Mouse (Mus musculus) left cerebral cortex, adult 2 months (tissue): Measurements from ENCODE around the gene Trak2. TPM values are rescaled to one million over a fixed set of nuclear protein-coding genes. Genes with fewer than 3 reads are reported as not detected.
"Not testable (repeated sequence)": the region's sequence is repeated elsewhere in the genome, so short reads cannot be mapped to it uniquely, and the experiment has no call there.

Source experiments
- DNase-seq, 2 experiments: peaks; one replicate each; pipeline ENCODE4 v3.0.0; 2021 to 2022; ENCODE audit warnings: low spot score in 2 of 2, mixed read lengths in 1 of 2; ENCODE audit errors: extremely low spot score in 1 of 2
- H3K27ac ChIP-seq: fragments of 200-600 bp; 2 replicates; pipeline ENCODE4 v1.8.1; 2022
- H3K4me3 ChIP-seq: fragments of 200-600 bp; 2 replicates; pipeline ENCODE4 v1.8.1; 2022
- CTCF ChIP-seq: fragments of 200-600 bp; IDR thresholded peaks from 2 replicates; pipeline ENCODE4 v1.8.1; 2022; ENCODE audit warnings: antibody characterized with exemption, mild to moderate bottlenecking, moderate library complexity
- intact Hi-C: fragments of 180-260 bp; cut with DNase I; formaldehyde crosslinking; loops from one replicate; pipeline ENCODE4 v1.15.1; 2025
- total RNA-seq, 2 experiments: library from RNA; stranded (reverse); gene quantifications; 2 replicates each; pipeline ENCODE4 v1.2.3; 2021

The Trak2 gene
- total RNA-seq, 2 experiments from 2014 or later = 134 to 136 TPM

DNA sequence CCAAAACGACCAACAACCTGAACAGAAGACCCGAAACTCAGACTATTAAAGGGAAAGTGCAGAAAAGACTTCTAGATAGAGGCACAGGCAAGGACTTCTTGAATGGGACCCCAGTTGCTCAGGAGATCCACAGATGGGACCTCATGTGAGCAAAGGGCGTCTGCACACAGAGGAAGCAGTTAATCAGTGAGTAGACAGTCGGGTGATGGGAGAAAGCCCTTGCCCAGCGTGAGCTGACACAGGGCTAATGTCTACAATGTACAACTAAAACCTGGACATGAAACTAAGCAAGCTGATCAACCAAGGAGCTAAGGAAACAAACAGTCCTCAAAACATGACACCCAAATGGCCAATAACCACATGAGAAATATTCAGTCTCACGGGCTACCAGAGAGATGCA is 55.7 kb downstream of the Trak2 start:
- DNase-seq = no peak
- Histone ChIP-seq H3K4me3 (no peak overlapping the region), H3K27ac (no peak overlapping the region)
- intact Hi-C loops = loop anchor here (10.0 kb wide), 1 partner anchor 197 kb away; no protein-coding TSS in a partner anchor
- TF ChIP-seq CTCF = no peak

DNA sequence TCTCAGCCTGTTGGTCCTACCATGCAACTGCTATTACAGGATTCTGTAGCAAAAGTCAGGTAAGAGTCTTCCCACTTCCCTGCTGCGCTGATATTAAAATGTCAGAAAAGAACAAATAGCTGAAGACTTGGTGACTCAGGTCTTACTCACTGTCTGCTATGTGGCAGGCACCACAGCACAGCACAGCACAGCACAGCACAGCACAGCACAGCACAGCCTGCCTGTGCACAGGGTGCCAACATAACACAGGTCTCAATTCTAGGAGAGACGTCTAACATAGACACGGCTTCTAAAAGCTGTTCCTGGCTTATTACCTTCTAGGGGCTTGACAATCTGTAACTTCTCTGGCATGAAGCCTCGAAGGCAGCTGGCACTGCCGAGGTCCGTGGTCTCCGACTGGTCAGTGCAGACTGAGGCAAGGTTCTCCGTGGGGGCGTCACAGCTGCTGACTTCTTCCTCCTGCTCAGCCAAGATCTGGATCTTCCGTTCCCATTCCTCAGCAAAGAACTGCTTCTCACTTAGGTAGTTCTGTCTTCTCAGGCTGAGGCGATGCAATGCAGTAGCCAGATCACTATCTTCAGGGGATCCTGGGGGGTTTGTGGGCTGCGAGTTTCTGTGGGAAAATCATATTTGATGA is 63.5 kb downstream of the Trak2 start:
- intact Hi-C loops = loop anchor here (5.0 to 10.0 kb wide), 2 partner anchors 83 to 205 kb away; no protein-coding TSS in a partner anchor
- peak in 1 of 2 experiments; percentile 25 for DNase-seq
- no peak overlapping the region for H3K4me3 ChIP-seq
- TF ChIP-seq CTCF = no peak
- H3K27ac ChIP-seq = 0 out of 2 replicates have a peak overlapping the region, but pooled peaks have one; percentile 6

DNA sequence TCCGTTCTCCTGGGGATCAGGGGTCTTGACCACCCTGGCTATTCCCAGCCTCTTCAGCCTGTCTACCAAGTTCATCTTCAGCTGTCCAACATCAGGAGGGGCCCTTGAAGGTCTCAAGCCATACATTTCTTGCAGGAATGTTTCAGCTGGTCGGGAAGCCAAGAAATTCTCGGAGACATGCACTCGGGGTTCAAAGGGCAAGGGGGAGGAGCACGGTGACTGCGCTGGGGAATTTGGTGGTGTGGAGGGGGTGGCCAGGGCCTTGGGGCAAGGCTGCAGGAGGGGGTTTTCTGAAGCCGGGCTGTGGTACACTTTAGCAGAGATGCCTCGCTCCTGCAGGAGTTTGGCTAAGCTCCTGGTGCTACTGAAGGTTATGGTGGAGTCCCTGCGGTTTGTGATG is 69.5 kb downstream of the Trak2 start:
- no peak overlapping the region for H3K27ac ChIP-seq
- no peak for TF ChIP-seq CTCF
- intact Hi-C loops = no loop called here
- DNase-seq = no peak
- no peak overlapping the region for H3K4me3 ChIP-seq

DNA sequence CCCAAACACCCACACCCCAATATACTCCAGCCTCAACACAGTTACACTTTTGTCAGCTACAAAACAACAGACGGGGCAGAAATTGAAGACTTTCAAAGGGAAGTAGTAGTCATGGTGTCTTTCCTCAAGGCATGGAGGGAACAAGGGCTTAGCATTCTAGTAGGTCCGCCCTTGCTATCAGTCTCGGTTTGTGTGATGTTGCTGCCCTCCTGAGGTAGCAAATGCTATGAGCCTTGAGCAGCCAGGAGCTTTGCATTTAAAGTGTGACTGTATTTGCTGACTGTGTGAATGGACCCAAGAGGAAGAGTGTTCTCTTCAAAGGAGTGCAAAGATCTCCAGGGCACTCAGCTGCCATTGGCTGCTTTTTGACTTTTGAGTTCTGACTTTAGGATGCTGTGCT is 75.7 kb downstream of the Trak2 start:
- peak; percentile 44 for TF ChIP-seq CTCF
- not testable (repeated sequence) for DNase-seq, H3K4me3 ChIP-seq, H3K27ac ChIP-seq
- intact Hi-C loops = loop anchor here (2.0 kb wide), 1 partner anchor 127 kb away; no protein-coding TSS in a partner anchor

DNA sequence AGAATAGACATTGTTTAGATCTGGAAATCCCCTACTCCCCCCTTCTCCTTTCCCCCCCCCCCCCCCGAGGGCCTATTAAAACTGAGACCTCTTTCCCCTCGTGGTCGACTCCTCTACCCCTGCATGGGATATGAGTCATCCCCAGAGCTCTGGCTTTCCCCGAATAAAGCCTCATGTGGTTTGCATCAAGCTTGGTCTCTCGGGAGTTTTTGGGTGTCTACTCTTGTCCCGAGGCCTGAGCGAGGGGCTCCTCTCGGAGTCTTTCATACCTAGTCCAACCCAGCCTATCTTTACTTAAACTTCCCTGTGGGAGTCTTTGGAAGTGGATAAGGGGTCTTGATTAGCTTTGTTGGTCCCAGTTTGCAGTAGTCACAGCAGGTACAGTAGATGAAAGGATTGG is 80.8 kb downstream of the Trak2 start:
- H3K4me3 ChIP-seq, intact Hi-C loops, DNase-seq, H3K27ac ChIP-seq: not testable (repeated sequence)

DNA sequence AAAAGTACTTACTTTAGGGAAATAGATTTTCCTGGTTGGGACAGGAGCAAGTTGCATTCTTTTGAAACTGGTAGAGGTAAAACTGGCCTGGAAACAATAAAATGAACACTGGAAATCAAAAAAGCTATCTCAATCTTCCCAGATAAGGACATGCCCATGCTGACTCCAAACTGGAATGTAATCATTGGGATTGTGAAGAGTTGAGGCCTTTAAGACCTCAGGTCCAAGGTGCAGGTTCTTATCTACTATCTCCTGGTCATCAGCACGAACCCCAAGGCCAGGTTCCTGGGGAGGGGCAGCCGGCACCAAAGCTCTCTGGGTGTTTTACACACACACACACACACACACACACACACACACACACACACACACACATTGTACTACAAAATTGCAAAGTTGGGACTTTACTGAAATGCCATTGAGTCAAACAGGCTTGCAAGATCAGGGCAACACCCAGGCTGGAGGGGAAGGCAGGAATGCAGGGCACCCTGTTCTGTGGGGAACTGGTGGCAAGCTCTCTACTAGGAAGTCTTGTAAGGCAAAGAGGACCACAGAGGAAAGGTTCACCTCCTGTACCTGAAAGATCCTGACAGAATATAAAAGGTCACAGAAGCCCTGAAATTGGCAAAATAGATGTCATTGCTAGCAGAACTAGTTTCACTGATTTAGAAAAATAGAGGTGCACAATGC is 81.6 kb downstream of the Trak2 start:
- H3K4me3 ChIP-seq, intact Hi-C loops, DNase-seq, H3K27ac ChIP-seq: not testable (repeated sequence)

DNA sequence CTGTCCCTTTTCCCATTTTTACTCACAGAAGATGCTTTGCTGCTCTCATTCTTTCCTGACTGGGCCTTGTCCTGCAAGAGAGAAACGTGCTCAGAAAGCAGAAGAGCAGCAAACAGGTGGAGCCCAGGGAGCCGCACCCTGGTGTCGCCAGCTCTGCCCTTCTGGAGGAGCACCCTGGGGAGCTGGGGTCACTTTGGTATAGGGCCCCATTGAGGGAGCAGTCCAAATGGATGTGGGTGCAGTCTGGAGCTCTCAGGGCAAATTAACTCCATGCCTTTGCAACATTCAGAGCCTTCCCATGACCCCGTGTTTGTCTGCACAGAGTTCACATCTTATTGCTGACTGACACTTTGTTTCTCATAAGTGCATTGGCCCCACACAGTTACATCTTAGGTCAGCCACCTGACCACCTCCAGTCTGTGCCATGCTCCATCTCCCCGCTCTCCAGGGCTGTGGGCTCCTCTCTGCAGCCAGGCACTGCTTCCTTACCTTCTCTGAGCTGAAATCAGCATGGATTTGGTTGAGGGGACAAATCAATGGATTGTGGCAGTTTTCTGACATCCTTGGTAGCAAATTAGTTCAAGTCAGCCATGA is 82.4 kb downstream of the Trak2 start:
- DNase-seq, intact Hi-C loops, H3K27ac ChIP-seq, H3K4me3 ChIP-seq: not testable (repeated sequence)

DNA sequence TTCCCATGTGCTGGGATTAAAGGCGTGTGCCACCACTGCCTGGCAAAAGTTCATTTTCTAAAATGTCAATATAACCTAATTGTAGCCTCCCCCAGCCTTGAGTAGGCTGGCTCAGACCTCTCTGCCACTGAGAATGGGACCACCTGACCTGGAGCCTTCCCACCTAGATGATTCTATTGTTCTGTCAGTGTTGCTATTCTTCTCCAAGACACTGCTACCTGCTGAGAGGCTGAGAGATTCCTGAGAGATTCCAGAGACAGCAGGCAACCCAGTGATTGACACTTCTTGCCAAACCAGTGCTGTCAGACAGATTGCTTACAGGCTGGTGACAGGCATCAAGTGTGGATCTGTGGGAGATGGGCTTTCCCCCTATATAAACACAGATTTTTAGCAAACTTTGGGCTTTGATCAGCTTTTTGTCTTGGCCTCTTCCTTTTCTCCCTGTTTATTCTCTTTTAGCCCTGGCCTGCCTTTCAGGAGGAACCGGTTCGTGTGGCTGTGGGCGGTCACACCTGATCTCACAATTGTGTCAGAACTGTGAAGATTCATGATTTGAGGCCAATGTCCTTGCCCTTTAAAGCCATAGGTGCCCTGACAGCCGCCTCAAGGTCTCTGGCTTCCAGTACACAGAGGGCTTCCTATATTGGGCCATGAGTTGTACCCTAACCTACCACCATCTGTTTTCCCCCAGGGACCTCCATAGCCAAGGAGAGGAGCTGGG is 83.2 kb downstream of the Trak2 start:
- DNase-seq = no peak
- Histone ChIP-seq H3K27ac (no peak overlapping the region), H3K4me3 (no peak overlapping the region)
- intact Hi-C loops = no loop called here
- no peak for TF ChIP-seq CTCF

DNA sequence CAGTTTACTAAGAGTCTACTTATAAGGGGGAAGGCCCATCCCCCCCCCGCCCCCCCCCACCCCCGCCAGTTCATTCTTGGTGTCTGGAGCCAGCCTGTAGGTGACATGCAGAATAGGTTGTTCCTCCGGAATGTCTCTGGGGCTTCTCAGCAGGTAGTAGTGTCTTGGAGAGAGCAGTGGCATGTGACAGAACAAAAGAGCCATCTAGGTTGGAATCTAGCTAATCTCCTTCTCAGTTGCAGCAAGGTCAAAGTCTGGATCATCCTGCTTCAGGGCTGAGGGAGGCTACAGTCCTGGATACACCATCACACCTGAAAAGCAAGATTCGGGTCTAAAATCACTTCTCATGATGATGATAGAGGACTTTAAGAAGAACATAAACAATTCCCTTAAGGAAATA is 87.6 kb downstream of the Trak2 start:
- H3K4me3 ChIP-seq = no peak overlapping the region
- no peak for DNase-seq
- TF ChIP-seq CTCF = no peak
- H3K27ac ChIP-seq = no peak overlapping the region
- intact Hi-C loops = no loop called here

DNA sequence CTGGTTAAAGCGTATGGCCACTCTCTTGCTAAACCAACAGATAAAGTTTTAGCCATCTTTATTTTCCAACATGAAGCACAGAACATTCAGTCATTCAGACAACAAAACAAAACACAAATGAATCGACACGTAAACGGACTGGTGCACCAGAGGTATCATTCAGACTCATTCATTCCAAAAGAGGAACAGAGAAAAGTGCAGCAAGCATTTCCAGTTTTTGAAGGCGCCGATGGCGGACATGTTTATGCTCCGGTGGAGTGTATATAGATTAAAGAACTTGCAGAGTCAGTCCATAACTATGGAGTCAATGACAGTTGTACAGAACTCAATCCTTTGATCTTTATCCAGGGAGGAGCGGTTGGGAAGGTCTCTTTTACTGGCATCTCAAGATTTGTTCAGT is 90.0 kb downstream of the Trak2 start:
- intact Hi-C loops, DNase-seq, H3K27ac ChIP-seq, H3K4me3 ChIP-seq: not testable (repeated sequence)

DNA sequence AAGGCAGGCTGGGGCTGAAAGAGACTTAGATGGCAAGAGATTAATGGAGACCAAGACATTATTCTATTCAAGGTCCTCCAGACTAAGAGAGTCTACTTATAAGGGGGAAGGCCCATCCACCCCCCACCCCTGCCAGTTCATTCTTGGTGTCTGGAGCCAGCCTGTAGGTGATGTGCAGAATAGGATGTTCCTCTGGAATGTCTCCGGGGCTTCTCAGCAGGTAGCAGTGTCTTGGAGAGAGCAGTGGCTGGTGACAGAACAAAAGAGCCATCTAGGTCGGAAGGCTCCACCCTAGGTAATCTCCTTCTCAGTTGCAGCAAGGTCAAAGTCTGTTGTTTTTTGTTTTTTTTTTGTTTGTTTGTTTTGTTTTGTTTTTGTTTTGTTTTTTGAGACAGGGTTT is 93.9 kb downstream of the Trak2 start:
- intact Hi-C loops, H3K4me3 ChIP-seq, H3K27ac ChIP-seq, DNase-seq: not testable (repeated sequence)

DNA sequence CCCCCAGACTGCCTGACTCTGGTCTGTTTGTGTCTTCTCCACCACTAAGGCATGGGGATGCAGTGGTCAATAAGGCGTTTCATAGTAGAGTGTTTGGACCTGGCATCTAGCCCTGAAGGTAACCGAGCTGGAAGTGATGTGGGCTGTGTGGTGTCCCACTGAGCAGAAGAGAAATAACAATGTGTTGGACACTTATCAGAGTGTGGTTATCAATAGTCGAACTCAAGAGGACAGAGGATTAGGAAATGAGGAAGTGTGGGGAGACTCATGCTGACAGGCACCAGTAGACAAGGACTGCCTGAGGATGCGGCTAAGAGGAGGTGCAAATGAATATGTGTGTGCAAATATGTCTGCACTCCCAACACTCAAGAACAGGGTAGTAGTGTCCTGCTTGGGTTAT is 96.7 kb downstream of the Trak2 start:
- DNase-seq, H3K27ac ChIP-seq, H3K4me3 ChIP-seq, intact Hi-C loops: not testable (repeated sequence)

DNA sequence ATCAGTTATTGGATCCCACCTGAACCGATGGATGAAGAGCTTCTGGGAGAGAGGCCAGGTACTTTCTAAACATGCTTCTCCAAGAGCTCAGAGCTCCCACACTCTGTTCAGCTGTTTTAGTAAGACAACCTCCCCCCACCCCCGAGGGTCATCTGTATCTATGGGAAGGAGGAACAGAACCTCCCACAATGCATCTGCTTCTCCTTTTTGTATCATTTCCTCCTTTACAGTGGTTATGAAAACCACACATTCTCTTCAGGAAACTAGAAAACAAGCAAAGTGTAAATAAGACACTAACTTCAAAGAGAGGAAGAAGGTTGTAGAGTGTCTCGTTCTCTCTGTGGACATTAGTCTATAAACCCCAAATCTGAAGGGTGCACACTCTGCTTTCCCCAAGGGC is 112.6 kb downstream of the Trak2 start:
- intact Hi-C loops, H3K4me3 ChIP-seq, H3K27ac ChIP-seq, DNase-seq: not testable (repeated sequence)

DNA sequence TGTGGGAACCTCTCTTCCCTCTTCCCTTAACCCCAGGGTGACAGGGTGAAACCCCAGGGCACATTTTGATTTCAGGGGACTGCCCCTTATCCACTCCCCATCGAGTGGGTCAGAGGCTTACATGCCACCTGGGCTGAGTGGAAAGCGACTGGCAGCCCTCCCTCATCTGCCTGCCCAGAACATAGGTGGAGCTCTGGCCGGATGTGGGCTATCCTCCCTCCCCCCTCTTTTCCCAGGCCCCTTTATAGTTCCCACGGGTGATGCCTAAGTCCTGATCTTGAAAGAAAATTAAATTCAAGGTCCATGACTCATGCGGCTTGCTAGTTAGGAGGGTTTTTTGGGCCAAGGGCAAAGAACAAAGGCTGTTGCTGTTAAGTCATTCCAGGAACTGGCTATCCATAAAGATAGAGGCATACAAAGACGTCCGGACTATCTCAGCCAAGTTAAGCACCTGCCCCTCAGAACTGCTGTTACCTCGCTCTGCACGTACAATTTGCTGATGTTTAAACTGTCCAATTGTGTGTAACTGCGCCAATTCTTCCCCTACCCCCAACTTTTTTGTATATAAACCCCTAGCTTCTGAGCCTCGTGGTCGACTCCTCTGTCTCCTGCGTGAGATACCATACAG is 113.4 kb downstream of the Trak2 start:
- H3K27ac ChIP-seq, DNase-seq, H3K4me3 ChIP-seq: not testable (repeated sequence)
- intact Hi-C loops = loop anchor here (1.0 kb wide), 1 partner anchor 190 kb away; no protein-coding TSS in a partner anchor

DNA sequence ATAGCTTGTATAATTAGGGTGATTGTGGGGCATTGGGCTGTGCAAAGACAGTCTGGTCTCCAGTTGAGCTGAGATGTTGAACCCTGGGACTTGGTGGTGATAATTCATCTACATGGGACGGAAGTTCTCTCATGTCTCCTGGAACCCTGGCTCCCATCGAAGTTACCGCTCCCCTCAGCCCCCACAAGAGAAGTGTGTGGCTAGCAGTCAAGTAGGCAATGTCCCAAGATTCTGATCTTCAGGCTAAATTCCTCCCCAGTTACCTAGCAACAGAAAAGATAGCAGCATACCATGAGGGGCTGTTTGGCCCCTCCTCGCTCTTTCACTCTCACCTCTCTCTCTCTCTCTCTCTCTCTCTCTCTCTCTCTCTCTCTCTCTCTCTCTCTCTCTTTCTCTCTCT is 114.1 kb downstream of the Trak2 start:
- H3K4me3 ChIP-seq, DNase-seq, H3K27ac ChIP-seq: not testable (repeated sequence)
- intact Hi-C loops = loop anchor here (1.0 kb wide), 1 partner anchor 189 kb away; no protein-coding TSS in a partner anchor

DNA sequence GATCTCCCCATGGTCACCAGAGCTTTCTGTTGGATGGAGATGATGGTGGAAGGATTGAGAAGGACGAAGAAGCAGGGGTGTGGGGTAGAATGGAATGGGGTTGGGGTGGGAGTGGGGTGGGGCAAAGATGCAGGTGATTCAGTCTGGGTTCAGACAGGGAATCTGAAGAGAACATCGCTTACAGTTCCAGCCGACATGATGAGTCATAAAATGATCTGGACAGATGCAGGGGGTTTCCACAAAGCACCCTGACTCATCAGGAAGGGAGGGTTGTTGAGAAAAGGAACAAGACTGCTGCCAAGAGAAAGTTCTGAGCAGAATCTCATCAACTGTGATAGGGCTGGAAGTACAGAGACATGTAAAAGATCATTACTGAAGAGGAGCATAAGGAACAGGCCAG is 116.4 kb downstream of the Trak2 start:
- intact Hi-C loops = loop anchor here (1.0 kb wide), 1 partner anchor 27 kb away; no protein-coding TSS in a partner anchor

More for the DNA sequence above, 116.4 kb downstream of the Trak2 start:
- not testable (repeated sequence) for DNase-seq, H3K4me3 ChIP-seq, H3K27ac ChIP-seq
